Mouse (Mus musculus): ENCODE results near the gene Pcgf5. TPM values are rescaled to one million over a fixed set of nuclear protein-coding genes. Genes with fewer than 3 reads are reported as not detected.

Pcgf5 gene
- polyA plus RNA-seq, 1 experiment from 2014 or later, result 22.6 TPM

DNA sequence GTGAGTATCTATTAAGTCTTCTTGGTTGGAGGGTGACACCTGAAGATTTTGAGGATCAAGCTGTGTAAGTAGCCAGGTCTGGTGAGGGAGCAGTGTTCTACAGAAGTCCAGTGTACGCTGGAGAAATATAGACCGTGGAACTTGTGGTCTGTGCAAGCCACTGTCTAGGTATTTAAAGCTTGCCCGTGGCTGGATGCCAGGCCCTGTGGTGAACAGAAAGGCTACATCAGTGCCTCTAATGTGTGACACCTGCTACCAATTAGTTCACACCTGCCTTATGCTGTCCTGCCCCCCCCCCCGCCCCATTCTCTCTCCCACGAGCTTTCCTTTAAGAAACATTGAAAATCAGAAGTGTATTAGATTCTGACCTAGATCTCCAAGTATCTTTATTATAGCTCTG is 40.4 kb downstream of the Pcgf5 start:
- no peak for DNase-seq
- Histone ChIP-seq H3K27me3 (no peaks in the 10 kb centered on the region), H3K4me2 (no peak overlapping the region), H3K4me3 (replicated peaks) (no peak overlapping the region), H3K36me3 (no peaks in the 10 kb centered on the region), H3K4me1 (replicated peaks) (no peaks in the 10 kb centered on the region), H3K27ac (no peak overlapping the region), H3K9me3 (replicated peaks) (no peaks in the 10 kb centered on the region), H3K9ac (no peak overlapping the region)
- 67% methylated on average over 5 of the region's 5 CpGs for WGBS (ENCODE audit: insufficient replicate concordance)
- no peak for ATAC-seq (ENCODE audit: low read depth)

DNA sequence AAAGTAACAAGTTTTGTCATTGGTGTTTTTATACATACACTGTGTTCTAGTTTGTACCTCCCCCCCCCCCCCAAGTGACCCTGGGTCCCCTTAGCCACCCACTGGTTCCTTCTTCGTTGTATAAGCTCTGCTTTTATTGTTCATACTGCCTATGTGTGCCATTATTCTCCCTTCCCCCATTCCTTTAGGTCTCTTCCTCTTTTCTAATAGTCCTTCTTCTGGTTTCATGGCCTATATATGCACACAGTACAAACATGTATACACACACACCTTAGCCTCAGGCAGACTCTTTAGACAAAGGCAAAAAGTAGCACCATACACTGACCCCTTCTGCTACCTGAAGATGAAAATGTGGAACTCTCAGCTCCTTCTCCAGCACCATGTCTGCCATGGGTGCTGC is 42.6 kb downstream of the Pcgf5 start:
- Histone ChIP-seq H3K4me1 (replicated peaks) (no peaks in the 10 kb centered on the region), H3K4me2 (no peak overlapping the region), H3K36me3 (no peaks in the 10 kb centered on the region), H3K9me3 (replicated peaks) (no peaks in the 10 kb centered on the region), H3K4me3 (replicated peaks) (no peak overlapping the region), H3K27me3 (no peaks in the 10 kb centered on the region), H3K27ac (no peak overlapping the region), H3K9ac (no peak overlapping the region)
- no peak for DNase-seq
- 25% methylated on average over 1 of the region's 1 CpGs for WGBS (ENCODE audit: insufficient replicate concordance)
- no peak for ATAC-seq (ENCODE audit: low read depth)

GRCm38 (mm10) chr19:36398500-36398899 is 50.4 kb downstream of the Pcgf5 start:
- H3K36me3 ChIP-seq, result no peaks in the 10 kb centered on the region
- H3K9ac ChIP-seq, result no peak overlapping the region
- DNase-seq (no peak), ATAC-seq (ENCODE audit: low read depth) (no peak)
- H3K4me1 ChIP-seq (replicated peaks), result no peaks in the 10 kb centered on the region
- H3K27ac ChIP-seq, result no peak overlapping the region
- no peaks in the 10 kb centered on the region for H3K27me3 ChIP-seq
- H3K4me2 ChIP-seq, result no peak overlapping the region
- no peaks in the 10 kb centered on the region for H3K9me3 ChIP-seq (replicated peaks)
- no peak overlapping the region for H3K4me3 ChIP-seq (replicated peaks)
- WGBS (ENCODE audit: insufficient replicate concordance), result 74% methylated on average over 3 of the region's 3 CpGs

GRCm38 (mm10) chr19:36408352-36409100 is 60.4 kb downstream of the Pcgf5 start:
- H3K9me3 ChIP-seq (replicated peaks), result no peaks in the 10 kb centered on the region
- H3K4me1 ChIP-seq (replicated peaks), result peaks cover 37% of the 10 kb centered on the region
- H3K9ac ChIP-seq, result no peak overlapping the region
- H3K27me3 ChIP-seq, result peaks cover 7% of the 10 kb centered on the region; the same call in 1 of the 2 replicates
- DNase-seq (peak; percentile 22), ATAC-seq (ENCODE audit: low read depth) (no peak)
- H3K27ac ChIP-seq, result peak overlapping the region; percentile 9
- peak overlapping the region; percentile 82 for H3K4me2 ChIP-seq
- peaks cover 15% of the 10 kb centered on the region for H3K36me3 ChIP-seq
- H3K4me3 ChIP-seq (replicated peaks), result peak overlapping the region; percentile 90; the same call in 1 of the 2 replicates
- WGBS (ENCODE audit: insufficient replicate concordance), result 27% methylated on average over 10 of the region's 10 CpGs

GRCm38 (mm10) chr19:36409280-36409860 is 61.3 kb downstream of the Pcgf5 start:
- peak overlapping the region; percentile 91 for H3K9ac ChIP-seq
- no peaks in the 10 kb centered on the region for H3K9me3 ChIP-seq (replicated peaks)
- peak overlapping the region; percentile 84 for H3K27ac ChIP-seq
- peaks cover 37% of the 10 kb centered on the region for H3K4me1 ChIP-seq (replicated peaks)
- H3K4me2 ChIP-seq, result peak overlapping the region; percentile 82
- DNase-seq, result peak; percentile 96
- peak; percentile 99 for ATAC-seq (ENCODE audit: low read depth)
- peak overlapping the region; percentile 90 for H3K4me3 ChIP-seq (replicated peaks)
- H3K27me3 ChIP-seq, result peaks cover 7% of the 10 kb centered on the region; the same call in 1 of the 2 replicates
- WGBS (ENCODE audit: insufficient replicate concordance), result under 1% methylated on average over 39 of the region's 53 CpGs
- H3K36me3 ChIP-seq, result peaks cover 20% of the 10 kb centered on the region

DNA sequence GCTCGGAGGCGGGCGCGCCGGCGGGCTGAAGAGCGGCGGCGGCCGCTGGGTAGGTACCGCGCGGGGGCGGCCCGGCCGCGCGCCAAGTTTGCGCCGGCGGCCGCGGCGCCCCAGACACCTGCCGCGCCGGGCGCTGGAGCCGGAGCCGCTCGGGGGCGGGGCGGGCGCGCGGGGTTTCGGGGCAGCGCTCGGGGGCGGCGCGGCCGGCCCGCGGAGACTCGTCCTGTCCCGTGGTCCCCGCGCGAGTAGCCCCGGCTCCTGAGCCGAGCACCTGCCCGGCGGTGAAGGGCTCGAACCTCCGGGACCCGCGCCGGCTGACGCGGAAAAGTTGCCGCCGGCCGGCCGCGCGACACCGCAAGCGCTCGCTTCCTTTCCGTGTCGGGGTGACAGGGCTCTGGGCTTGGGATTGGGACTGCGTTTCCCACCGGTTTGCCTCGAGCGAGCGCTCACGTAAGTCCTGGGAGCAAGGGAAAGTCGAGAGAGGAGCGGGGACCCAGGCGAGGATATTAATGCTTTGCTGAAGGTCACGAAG is 61.8 kb downstream of the Pcgf5 start:
- H3K27ac ChIP-seq, result peak overlapping the region; percentile 84
- under 1% methylated on average over 65 of the region's 82 CpGs for WGBS (ENCODE audit: insufficient replicate concordance)
- H3K4me3 ChIP-seq (replicated peaks), result peak overlapping the region; percentile 90
- H3K36me3 ChIP-seq, result peaks cover 25% of the 10 kb centered on the region
- H3K4me1 ChIP-seq (replicated peaks), result peaks cover 33% of the 10 kb centered on the region
- DNase-seq, result no peak
- ATAC-seq (ENCODE audit: low read depth), result peak; percentile 78
- H3K9me3 ChIP-seq (replicated peaks), result no peaks in the 10 kb centered on the region
- peak overlapping the region; percentile 91 for H3K9ac ChIP-seq
- H3K27me3 ChIP-seq, result peaks cover 7% of the 10 kb centered on the region; the same call in 1 of the 2 replicates
- H3K4me2 ChIP-seq, result peak overlapping the region; percentile 82

- no peaks in the 10 kb centered on the region for H3K4me1 ChIP-seq (replicated peaks)
- no peak for DNase-seq
- H3K27ac ChIP-seq, result no peak overlapping the region
- ATAC-seq (ENCODE audit: low read depth), result no peak
- H3K36me3 ChIP-seq, result peaks cover 30% of the 10 kb centered on the region
- no peak overlapping the region for H3K4me2 ChIP-seq
- no peak overlapping the region for H3K4me3 ChIP-seq (replicated peaks)
- no peak overlapping the region for H3K9ac ChIP-seq
- H3K27me3 ChIP-seq, result no peaks in the 10 kb centered on the region
- no peaks in the 10 kb centered on the region for H3K9me3 ChIP-seq (replicated peaks)
Observed at GRCm38 (mm10) chr19:36419885-36420284, 71.8 kb downstream of the Pcgf5 start.

DNA sequence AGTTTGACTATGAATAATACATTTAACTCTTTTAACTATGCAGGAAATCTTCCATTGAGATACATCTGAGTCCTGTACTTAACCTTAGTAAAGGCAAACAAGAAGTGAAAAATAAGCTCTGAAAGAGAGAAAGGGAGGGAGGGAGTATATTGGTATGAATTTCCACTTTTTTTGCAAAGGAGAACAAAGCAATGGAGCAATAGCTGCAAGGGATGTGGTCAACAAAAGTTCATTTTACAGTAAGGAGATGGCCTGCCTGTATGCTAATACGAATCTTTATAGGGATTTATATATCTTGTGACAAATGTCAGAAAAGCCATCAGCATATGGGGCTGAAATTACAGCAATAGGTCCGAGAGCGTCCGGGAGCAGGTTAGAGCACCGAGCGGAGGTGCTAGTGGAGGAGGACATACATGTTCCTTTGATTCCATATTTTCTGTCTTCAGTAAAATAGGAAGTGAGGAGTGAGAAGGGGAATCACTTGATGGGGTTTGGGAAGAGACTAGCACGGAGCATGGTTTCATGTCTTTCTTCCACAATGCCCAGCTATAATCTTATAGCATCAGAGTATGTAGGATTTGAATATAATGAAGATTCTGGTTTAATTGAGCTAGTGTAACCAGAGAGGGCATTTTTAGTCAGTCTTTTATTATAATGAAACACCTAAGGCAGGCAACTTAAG is 79.2 kb downstream of the Pcgf5 start:
- 90% methylated on average over 7 of the region's 7 CpGs for WGBS (ENCODE audit: insufficient replicate concordance)
- DNase-seq (no peak), ATAC-seq (ENCODE audit: low read depth) (no peak)
- H3K4me3 ChIP-seq (replicated peaks), result no peak overlapping the region
- no peaks in the 10 kb centered on the region for H3K36me3 ChIP-seq
- peaks cover 7% of the 10 kb centered on the region for H3K4me1 ChIP-seq (replicated peaks)
- H3K9me3 ChIP-seq (replicated peaks), result no peaks in the 10 kb centered on the region
- no peaks in the 10 kb centered on the region for H3K27me3 ChIP-seq
- no peak overlapping the region for H3K4me2 ChIP-seq
- no peak overlapping the region for H3K27ac ChIP-seq
- H3K9ac ChIP-seq, result no peak overlapping the region

- Histone ChIP-seq H3K27me3 (no peaks in the 10 kb centered on the region), H3K27ac (no peak overlapping the region), H3K9me3 (replicated peaks) (no peaks in the 10 kb centered on the region), H3K36me3 (no peaks in the 10 kb centered on the region), H3K4me2 (no peak overlapping the region), H3K4me3 (replicated peaks) (no peak overlapping the region), H3K9ac (no peak overlapping the region), H3K4me1 (replicated peaks) (peaks cover 14% of the 10 kb centered on the region)
- ATAC-seq (ENCODE audit: low read depth) (no peak), DNase-seq (no peak)
- whole genome bisulfite sequencing (ENCODE audit: insufficient replicate concordance), result 80% methylated on average over 4 of the region's 4 CpGs
Observed at GRCm38 (mm10) chr19:36428116-36428515, 80.0 kb downstream of the Pcgf5 start.

- peaks cover 21% of the 10 kb centered on the region for H3K4me1 ChIP-seq (replicated peaks)
- DNase-seq (no peak), ATAC-seq (ENCODE audit: low read depth) (no peak)
- H3K4me2 ChIP-seq, result no peak overlapping the region
- H3K9me3 ChIP-seq (replicated peaks), result no peaks in the 10 kb centered on the region
- no peaks in the 10 kb centered on the region for H3K36me3 ChIP-seq
- no peak overlapping the region for H3K27ac ChIP-seq
- no peak overlapping the region for H3K9ac ChIP-seq
- H3K27me3 ChIP-seq, result no peaks in the 10 kb centered on the region
- no peak overlapping the region for H3K4me3 ChIP-seq (replicated peaks)
- WGBS (ENCODE audit: insufficient replicate concordance), result 93% methylated on average over 1 of the region's 1 CpGs
Observed at GRCm38 (mm10) chr19:36429354-36429753, 81.2 kb downstream of the Pcgf5 start.

- H3K27ac ChIP-seq, result no peak overlapping the region
- peaks cover 27% of the 10 kb centered on the region for H3K36me3 ChIP-seq
- no peak overlapping the region for H3K4me2 ChIP-seq
- H3K4me1 ChIP-seq (replicated peaks), result peaks cover 21% of the 10 kb centered on the region
- no peaks in the 10 kb centered on the region for H3K9me3 ChIP-seq (replicated peaks)
- DNase-seq (no peak), ATAC-seq (ENCODE audit: low read depth) (peak; percentile 69)
- no peaks in the 10 kb centered on the region for H3K27me3 ChIP-seq
- no peak overlapping the region for H3K4me3 ChIP-seq (replicated peaks)
- H3K9ac ChIP-seq, result no peak overlapping the region
- 15% methylated on average over 3 of the region's 3 CpGs for WGBS (ENCODE audit: insufficient replicate concordance)
Observed at GRCm38 (mm10) chr19:36433161-36433560, 85.1 kb downstream of the Pcgf5 start.

Measured in liver, embryonic 13.5 days (tissue).